Mouse (Mus musculus): ENCODE data around the gene Trim31.

DNA sequence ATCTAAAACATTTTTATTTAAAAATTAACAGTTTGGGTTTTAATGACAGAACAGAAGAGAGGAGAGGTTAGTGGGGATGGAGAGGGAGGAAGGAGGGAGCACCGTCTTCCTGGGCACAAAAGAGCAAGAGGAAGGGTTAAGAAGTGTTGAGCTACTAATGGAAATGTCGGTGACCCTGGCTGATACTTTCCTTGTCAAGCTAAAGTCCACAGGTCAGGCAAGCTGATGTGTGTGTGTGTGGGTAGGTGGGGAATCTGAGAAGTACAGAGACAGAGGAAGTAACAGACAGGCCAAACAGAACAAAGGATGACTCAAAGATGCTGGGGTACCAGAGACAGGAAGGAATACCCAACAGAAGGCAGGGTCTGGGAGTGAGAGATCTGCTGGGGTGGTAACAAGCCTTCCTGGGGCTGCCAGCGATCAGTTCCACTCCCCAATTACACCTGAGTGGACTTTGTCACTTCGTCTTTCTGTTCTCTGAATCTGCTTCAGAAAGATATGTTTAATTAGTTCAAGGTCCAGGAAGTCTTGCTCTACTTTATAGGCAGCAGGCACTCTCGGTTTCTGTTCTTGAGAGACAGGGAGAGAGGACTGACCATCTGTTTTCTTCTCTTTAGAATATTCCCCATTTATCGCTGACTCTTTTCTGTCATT lies at the start of gene Trim31:
- TF ChIP-seq CTCF (conservative IDR thresholded peaks at IDR 0.05; ENCODE audit: low read length) = no peak
- no peak for TF ChIP-seq NANOG (IDR thresholded peaks at IDR 0.05; ENCODE audit: borderline replicate concordance, low read length)

Data from E14TG2a.4 (cell line).